ENCODE assay signal across 8 mouse cellular contexts in genomic region chr5:33431173-33432005, GRCm38 (mm10). TPM values are rescaled to one million over a fixed set of nuclear protein-coding genes. Genes with fewer than 3 reads are reported as not detected.
DNase-seq lines count a peak whose midpoint lies in the region; ATAC-seq lines count a peak whose summit lies in the region.

No protein-coding gene starts in this region.

- peaks cover 94% of the 10 kb centered on the region for H3K27me3 ChIP-seq in lung, embryonic 15.5 days
- H3K27me3 ChIP-seq in forebrain, embryonic 12.5 days: peaks cover 100% of the 10 kb centered on the region
- peaks cover 100% of the 10 kb centered on the region for H3K27me3 ChIP-seq in limb, embryonic 12.5 days
- peaks cover 90% of the 10 kb centered on the region for H3K27me3 ChIP-seq in stomach, embryonic 15.5 days (replicated peaks)

- WGBS in lung, embryonic 15.5 days: under 1% methylated on average over 77 of the region's 77 CpGs
- WGBS in forebrain, embryonic 12.5 days: under 1% methylated on average over 77 of the region's 77 CpGs
- WGBS in limb, embryonic 12.5 days: under 1% methylated on average over 77 of the region's 77 CpGs
- under 1% methylated on average over 63 of the region's 77 CpGs for WGBS in stomach, embryonic 15.5 days

- H3K4me1 ChIP-seq in lung, embryonic 15.5 days: peaks cover 25% of the 10 kb centered on the region; the same call in 1 of the 2 replicates
- H3K4me1 ChIP-seq in forebrain, embryonic 12.5 days: peaks cover 47% of the 10 kb centered on the region
- peaks cover 33% of the 10 kb centered on the region for H3K4me1 ChIP-seq in limb, embryonic 12.5 days (replicated peaks)
- H3K4me1 ChIP-seq in stomach, embryonic 15.5 days: peaks cover 25% of the 10 kb centered on the region

- no peak for DNase-seq in lung, postnatal 14 days
- no peak for DNase-seq in retina, postnatal 1 day
- DNase-seq in layer of hippocampus, adult 9-10 months (ENCODE audit: low spot score): no peak
- no peak for DNase-seq in right cerebral cortex, adult 2 months (ENCODE audit: low spot score in 2 of 2)

- no peaks in the 10 kb centered on the region for H3K36me3 ChIP-seq in lung, embryonic 15.5 days
- no peaks in the 10 kb centered on the region for H3K36me3 ChIP-seq in forebrain, embryonic 12.5 days (replicated peaks)
- no peaks in the 10 kb centered on the region for H3K36me3 ChIP-seq in limb, embryonic 12.5 days
- H3K36me3 ChIP-seq in stomach, embryonic 15.5 days: no peaks in the 10 kb centered on the region

- H3K4me3 ChIP-seq in lung, embryonic 15.5 days: peak overlapping the region; percentile 15
- H3K4me3 ChIP-seq in forebrain, embryonic 12.5 days (replicated peaks): peak overlapping the region; percentile 23
- peak overlapping the region; percentile 34 for H3K4me3 ChIP-seq in limb, embryonic 12.5 days (replicated peaks)
- peak overlapping the region; percentile 21 for H3K4me3 ChIP-seq in stomach, embryonic 15.5 days (replicated peaks)

- no peak for ATAC-seq in lung, embryonic 15.5 days (ENCODE audit: borderline replicate concordance, extremely low read depth, low FRiP score, low TSS enrichment)
- no peak for ATAC-seq in forebrain, embryonic 12.5 days (ENCODE audit: low FRiP score)
- no peak for ATAC-seq in limb, embryonic 12.5 days (ENCODE audit: insufficient number of reproducible peaks, insufficient read depth, low FRiP score, low TSS enrichment, low read depth)
- no peak for ATAC-seq in stomach, embryonic 15.5 days (ENCODE audit: insufficient read depth, low FRiP score, low read depth)

- H3K9me3 ChIP-seq in lung, embryonic 15.5 days: no peaks in the 10 kb centered on the region
- H3K9me3 ChIP-seq in forebrain, embryonic 12.5 days: no peaks in the 10 kb centered on the region
- H3K9me3 ChIP-seq in limb, embryonic 12.5 days: no peaks in the 10 kb centered on the region
- H3K9me3 ChIP-seq in stomach, embryonic 15.5 days: no peaks in the 10 kb centered on the region

- H3K4me2 ChIP-seq in lung, embryonic 15.5 days: peak overlapping the region; percentile 49
- peak overlapping the region; percentile 47 for H3K4me2 ChIP-seq in forebrain, embryonic 12.5 days
- H3K4me2 ChIP-seq in limb, embryonic 12.5 days: peak overlapping the region; percentile 51
- H3K4me2 ChIP-seq in stomach, embryonic 15.5 days: peak overlapping the region; percentile 48

- no peak overlapping the region for H3K9ac ChIP-seq in lung, embryonic 15.5 days
- peak overlapping the region; percentile 12; the same call in 1 of the 2 replicates for H3K9ac ChIP-seq in forebrain, embryonic 12.5 days
- H3K9ac ChIP-seq in limb, embryonic 12.5 days (replicated peaks): peak overlapping the region; percentile 31; the same call in 1 of the 2 replicates
- no peak overlapping the region for H3K9ac ChIP-seq in stomach, embryonic 15.5 days

- H3K27ac ChIP-seq in lung, embryonic 15.5 days: no peak overlapping the region
- H3K27ac ChIP-seq in forebrain, embryonic 12.5 days: no peak overlapping the region
- no peak overlapping the region for H3K27ac ChIP-seq in limb, embryonic 12.5 days
- no peak overlapping the region for H3K27ac ChIP-seq in stomach, embryonic 15.5 days

RNA-seq across cellular contexts. Expression of gene Nkx1-1, which starts 2.4 kb away (rescaled TPM):
- not detected in 2 replicates for polyA plus RNA-seq in lung, embryonic 15.5 days (2015; fragmentation: Nextera tagmentation; extraction: Ambion mirVana)
- not detected in 2 replicates for polyA plus RNA-seq in forebrain, embryonic 12.5 days (2016; fragmentation: Nextera tagmentation; extraction: Ambion mirVana)
- not detected in 2 replicates for polyA plus RNA-seq in limb, embryonic 12.5 days (2016; fragmentation: Nextera tagmentation; extraction: Ambion mirVana)
- not detected in 2 replicates for polyA plus RNA-seq in stomach, embryonic 15.5 days (2015; fragmentation: Nextera tagmentation; extraction: Ambion mirVana)

RNA-seq across cellular contexts. Expression of gene Uvssa, which starts 53.0 kb away (rescaled TPM):
- 7.4 and 8.5 TPM in 2 replicates for polyA plus RNA-seq in lung, embryonic 15.5 days (2015; fragmentation: Nextera tagmentation; extraction: Ambion mirVana)
- polyA plus RNA-seq in forebrain, embryonic 12.5 days (2016; fragmentation: Nextera tagmentation; extraction: Ambion mirVana): 8.0 and 9.0 TPM in 2 replicates
- 11.1 and 12.1 TPM in 2 replicates for polyA plus RNA-seq in limb, embryonic 12.5 days (2016; fragmentation: Nextera tagmentation; extraction: Ambion mirVana)
- 8.7 and 9.6 TPM in 2 replicates for polyA plus RNA-seq in stomach, embryonic 15.5 days (2015; fragmentation: Nextera tagmentation; extraction: Ambion mirVana)

Comparison
In these comparisons a context has a peak if more than half of its experiments do, and no peak if none do; other contexts are left out.
1. H3K9ac ChIP-seq: peak in forebrain, embryonic 12.5 days (single experiment) and limb, embryonic 12.5 days (single experiment); none in lung, embryonic 15.5 days (single experiment) and stomach, embryonic 15.5 days (single experiment).
2. Peak in every context shown above with its lines, with median percentiles within 50 percentile points of each other: H3K4me2 ChIP-seq and H3K4me3 ChIP-seq.